Mouse (Mus musculus) CH12.LX (cell line): ENCODE measurements around the gene Cib1. TPM values are rescaled to one million over a fixed set of nuclear protein-coding genes. Genes with fewer than 3 reads are reported as not detected.

Experiments used
- DNase-seq: peaks from one replicate; pipeline ENCODE4 v3.0.0-alpha.2; 2013; ENCODE audit errors: extremely low read depth
- H3K27ac ChIP-seq: 2 replicates; pipeline ENCODE4 v1.5.1; 2012; ENCODE audit warnings: low read depth, mild to moderate bottlenecking, control low read depth, moderate library complexity; ENCODE audit not compliant: insufficient read depth
- H3K27me3 ChIP-seq: replicated peaks from 2 replicates; pipeline ENCODE3; 2012; ENCODE audit warnings: inconsistent platforms
- H3K36me3 ChIP-seq, 2 experiments: replicated peaks in 1 of 2; 2 replicates each; pipeline versions ENCODE3 to v1.6.1; 2012; ENCODE audit warnings: inconsistent platforms in 1 of 2, low read length in 1 of 2, mild to moderate bottlenecking in 1 of 2, mixed read lengths in 1 of 2, moderate library complexity in 1 of 2; ENCODE audit not compliant: control insufficient read depth in 1 of 2, insufficient read depth in 1 of 2
- H3K4me1 ChIP-seq, 2 experiments: 2 replicates each; pipeline ENCODE4 v1.6.1; 2012; ENCODE audit warnings: inconsistent platforms in 1 of 2, moderate library complexity in 1 of 2; ENCODE audit not compliant: insufficient read depth in 2 of 2, control insufficient read depth in 1 of 2
- H3K4me2 ChIP-seq: 2 replicates; pipeline ENCODE4 v1.6.1; 2012; ENCODE audit warnings: low read depth, mild to moderate bottlenecking, control low read depth; ENCODE audit not compliant: poor library complexity, insufficient read depth, severe bottlenecking
- H3K4me3 ChIP-seq, 3 experiments: fragments of 150-350 bp in 1 of 3; sonication (generic) in 1 of 3; replicated peaks in 1 of 3; 2 replicates each; pipeline versions ENCODE3 to v1.5.1; 2011 to 2012; ENCODE audit warnings: low read depth in 2 of 3, low read length in 2 of 3, mild to moderate bottlenecking in 2 of 3, moderate library complexity in 2 of 3, control low read depth in 1 of 3, improper control_type of control experiment in 1 of 3, inconsistent platforms in 1 of 3, mixed read lengths in 1 of 3; ENCODE audit not compliant: poor library complexity in 1 of 3
- H3K79me2 ChIP-seq: replicated peaks from 2 replicates; pipeline ENCODE4 v1.6.1; 2012; ENCODE audit warnings: mild to moderate bottlenecking, moderate library complexity; ENCODE audit not compliant: control insufficient read depth, poor library complexity, insufficient read depth, severe bottlenecking; ENCODE audit errors: extremely low read depth
- H3K9ac ChIP-seq: 2 replicates; pipeline ENCODE4 v1.6.1; 2012; ENCODE audit warnings: low read depth, mild to moderate bottlenecking, control low read depth, moderate library complexity; ENCODE audit not compliant: insufficient read depth
- H3K9me3 ChIP-seq: replicated peaks from 2 replicates; pipeline ENCODE3; 2012; ENCODE audit warnings: low read length, inconsistent platforms, mixed read lengths
- CHD2 ChIP-seq: IDR thresholded peaks from 2 replicates; pipeline ENCODE4 v1.6.1; 2011; ENCODE audit warnings: low read length, improper control_type of control experiment
- ETS1 ChIP-seq: conservative IDR thresholded peaks from 2 replicates; pipeline ENCODE4 v1.6.1; 2012; ENCODE audit warnings: low read depth, mild to moderate bottlenecking, inconsistent platforms, low read length, improper control_type of control experiment, moderate library complexity
- JUND ChIP-seq: conservative IDR thresholded peaks from 2 replicates; pipeline ENCODE4 v1.6.1; 2011; ENCODE audit warnings: low read depth, low read length, improper control_type of control experiment
- KAT2A ChIP-seq: IDR thresholded peaks from 2 replicates; pipeline ENCODE4 v1.6.1; 2012; ENCODE audit warnings: low read length, improper control_type of control experiment, inconsistent platforms; ENCODE audit not compliant: insufficient replicate concordance
- MAFK ChIP-seq: IDR thresholded peaks from 2 replicates; pipeline ENCODE4 v1.6.1; 2011; ENCODE audit warnings: low read length, improper control_type of control experiment; ENCODE audit not compliant: insufficient replicate concordance
- MAZ ChIP-seq: IDR thresholded peaks from 2 replicates; pipeline ENCODE4 v1.6.1; 2012; ENCODE audit warnings: low read depth, mild to moderate bottlenecking, inconsistent platforms, low read length, improper control_type of control experiment, moderate library complexity
- MEF2A ChIP-seq: IDR thresholded peaks from 2 replicates; pipeline ENCODE4 v1.6.1; 2014; ENCODE audit warnings: low read depth, mild to moderate bottlenecking, inconsistent platforms, low read length, improper control_type of control experiment, borderline replicate concordance
- NELFE ChIP-seq: IDR thresholded peaks from 2 replicates; pipeline ENCODE4 v1.6.1; 2011; ENCODE audit warnings: low read depth, low read length, improper control_type of control experiment
- RAD21 ChIP-seq: IDR thresholded peaks from 2 replicates; pipeline ENCODE4 v1.6.1; 2011; ENCODE audit warnings: low read depth, mild to moderate bottlenecking, low read length, improper control_type of control experiment, moderate library complexity
- RCOR1 ChIP-seq: conservative IDR thresholded peaks from 2 replicates; pipeline ENCODE4 v1.6.1; 2012; ENCODE audit warnings: low read depth, mild to moderate bottlenecking, inconsistent platforms, low read length, improper control_type of control experiment
- SMC3 ChIP-seq: IDR thresholded peaks from 2 replicates; pipeline ENCODE4 v1.6.1; 2011; ENCODE audit warnings: low read depth, low read length, improper control_type of control experiment
- TBP ChIP-seq: conservative IDR thresholded peaks from 2 replicates; pipeline ENCODE4 v1.6.1; 2011; ENCODE audit warnings: low read depth, low read length, improper control_type of control experiment
- TCF12 ChIP-seq: IDR thresholded peaks from 2 replicates; pipeline ENCODE4 v1.6.1; 2014; ENCODE audit warnings: low read depth, mild to moderate bottlenecking, inconsistent platforms, low read length, improper control_type of control experiment
- ZMIZ1 ChIP-seq: IDR thresholded peaks from 2 replicates; pipeline ENCODE4 v1.6.1; 2012; ENCODE audit warnings: low read depth, mild to moderate bottlenecking, inconsistent platforms, low read length, improper control_type of control experiment
- ZNF384 ChIP-seq: IDR thresholded peaks from 2 replicates; pipeline ENCODE4 v1.6.1; 2012; ENCODE audit warnings: low read depth, low read length, improper control_type of control experiment, inconsistent platforms
- dilution Hi-C: fragments of 300-500 bp; cut with MboI; formaldehyde crosslinking; loops from 2 replicates; pipeline ENCODE4 v1.14.3; 2020; ENCODE audit warnings: low sequenced_read_pairs; ENCODE audit not compliant: extremely low pct_unique_long_range_greater_than_20kb, extremely low pct_ligation_motif_present
- in situ Hi-C: fragments of 300-500 bp; cut with MboI; formaldehyde crosslinking; loops from 3 replicates; pipeline ENCODE4 v1.14.3; 2019; ENCODE audit warnings: low sequenced_read_pairs, low pct_ligation_motif_present, low pct_unique_long_range_greater_than_20kb, mixed read lengths
- polyA plus RNA-seq: library from polyadenylated mRNA; unstranded; fragments of >175 nt; gene quantifications from 2 replicates; pipeline ENCODE4 v1.2.1, GENCODE M21; 2012; ENCODE audit warnings: low read depth; ENCODE audit not compliant: insufficient read length
- total RNA-seq, 2 experiments: library from RNA; depleted of rRNA; stranded (reverse); fragments of 300-350 nt in 1 of 2; fragments of >200 nt in 1 of 2; gene quantifications; 2 replicates each; pipeline ENCODE4 v1.2.3; 2012 to 2014

Gene Cib1
- total and polyA plus RNA-seq, 3 experiments = 29.1 to 73.1 (median 48.1) TPM

GRCm38 (mm10) chr7:80213604-80214003, 19.0 kb downstream of the Cib1 start:
- Histone ChIP-seq H3K27ac (peak overlapping the region; percentile 51), H3K79me2 (peaks cover 14% of the 10 kb centered on the region), H3K36me3 (peaks cover 35 to 38% of the 10 kb centered on the region in 2 experiments), H3K4me3 (no peak overlapping the region), H3K4me2 (no peak overlapping the region), H3K9me3 (no peaks in the 10 kb centered on the region), H3K9ac (no peak overlapping the region), H3K27me3 (no peaks in the 10 kb centered on the region), H3K4me1 (peaks cover 40 to 69% of the 10 kb centered on the region in 2 experiments)
- in situ Hi-C loops (loop anchor here (5.0 kb wide), 1 partner anchor 71 kb away; no protein-coding TSS in a partner anchor), dilution Hi-C loops (no loop called here)
- TF ChIP-seq TCF12 = no peak
- no peak for TF ChIP-seq NELFE
- no peak for TF ChIP-seq CHD2
- TF ChIP-seq MAZ = no peak
- TF ChIP-seq ETS1 = no peak
- no peak for TF ChIP-seq JUND
- TF ChIP-seq ZMIZ1 = no peak
- no peak for TF ChIP-seq RCOR1
- no peak for TF ChIP-seq RAD21
- TF ChIP-seq TBP = no peak
- no peak for TF ChIP-seq MAFK
- no peak for TF ChIP-seq KAT2A
- DNase-seq = no peak

- dilution Hi-C loops (no loop called here), in situ Hi-C loops (loop anchor here (5.0 kb wide), 1 partner anchor 69 kb away; no protein-coding TSS in a partner anchor)
- Histone ChIP-seq H3K4me2 (peak overlapping the region; percentile 55; the same call in 1 of the 2 replicates), H3K36me3 (peaks cover 16% of the 10 kb centered on the region in 2 experiments), H3K4me1 (peaks cover 59 to 95% of the 10 kb centered on the region in 2 experiments), H3K4me3 (no peak overlapping the region), H3K27me3 (no peaks in the 10 kb centered on the region), H3K9ac (peak overlapping the region; percentile 3; the same call in 1 of the 2 replicates), H3K27ac (peak overlapping the region; percentile 97), H3K79me2 (peaks cover 32% of the 10 kb centered on the region), H3K9me3 (no peaks in the 10 kb centered on the region)
- TF ChIP-seq MEF2A = no peak
- TF ChIP-seq RAD21 = peak; percentile 6
- TF ChIP-seq ZNF384 = peak; percentile 67; the same call in 1 of the 2 replicates
- TF ChIP-seq SMC3 = peak; percentile 19
- no peak for TF ChIP-seq ZMIZ1
- DNase-seq = no peak
These were observed 21.6 kb downstream of the Cib1 start for GRCm38 (mm10) chr7:80210982-80211381.
